Mouse (Mus musculus) spleen, adult 10 weeks (tissue): ENCODE measurements around the gene Zg16. TPM values are rescaled to one million over a fixed set of nuclear protein-coding genes. Genes with fewer than 3 reads are reported as not detected.

Source experiments
- polyA plus RNA-seq: library from polyadenylated mRNA; stranded (reverse); fragments of 350-450 nt; fragmentation: Illumina TruSeq; extraction: RNeasy Lipid Tissue Mini Kit (QIAGEN cat#74804); gene quantifications from one replicate; pipeline ENCODE4 v1.2.3, GENCODE M21; 2015; ENCODE audit warnings: low replicate concordance; ENCODE audit not compliant: insufficient read depth

Zg16 gene
- polyA plus RNA-seq, result 6.7 TPM

DNA sequence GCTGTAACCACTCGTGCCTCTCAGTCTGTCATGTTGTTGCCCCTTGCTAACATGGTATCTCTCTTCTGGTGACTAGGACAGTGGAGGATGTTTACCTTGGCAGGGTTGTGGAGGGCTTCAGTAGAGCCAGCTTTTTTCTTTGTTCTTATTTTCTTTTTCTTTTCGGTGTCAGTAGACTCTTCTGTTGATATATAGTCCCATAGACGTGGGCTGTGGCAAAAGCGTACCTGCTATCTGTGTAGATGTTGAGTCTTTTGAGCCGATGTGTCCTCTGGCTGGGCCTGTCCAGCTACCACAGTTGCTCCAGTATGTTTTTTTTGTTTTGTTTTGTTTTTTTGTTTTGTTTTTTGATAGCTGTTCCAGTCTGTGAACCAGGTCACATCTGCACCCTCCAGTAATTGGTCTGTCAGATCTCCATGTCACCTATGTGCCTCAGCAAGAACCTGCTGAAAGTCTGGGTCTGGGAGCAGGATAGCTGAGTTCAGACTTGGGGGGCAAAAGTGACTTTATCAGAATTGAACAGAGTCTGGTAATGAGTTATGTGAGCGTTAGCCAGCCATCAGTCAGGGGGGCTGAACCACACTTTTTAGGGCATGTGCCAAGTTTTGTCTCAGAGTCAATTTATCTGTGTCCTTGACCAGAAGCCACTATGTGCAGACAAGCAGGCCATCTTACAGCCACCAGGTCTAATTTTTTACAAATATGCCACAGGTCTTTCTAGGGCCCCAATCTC lies at the start of gene Zg16:
Gene Zg16 (minus strand): TSS at position 51 of the 733 bp plus-strand sequence.

DNA sequence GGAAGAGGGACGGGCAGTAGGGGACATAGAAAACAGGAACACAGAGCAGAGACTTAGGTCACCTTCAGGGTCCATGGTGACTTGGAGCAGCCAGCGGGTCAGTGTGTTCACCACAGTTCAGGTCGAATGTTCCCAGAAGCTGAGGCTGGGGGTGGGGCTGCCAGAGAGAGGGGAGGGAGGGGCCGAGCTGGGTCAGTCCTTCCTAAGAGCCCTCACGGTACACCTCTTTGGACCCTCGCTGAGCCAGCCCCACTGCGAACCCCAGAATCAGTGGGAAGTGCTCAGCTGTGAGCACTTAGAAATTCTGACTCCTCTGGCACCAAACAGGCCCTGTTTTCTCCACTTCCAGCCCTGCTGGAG lies 34.8 kb upstream of the Zg16 start, which contains the start of gene Qprt:
Gene Qprt (minus strand): TSS at position 316 of the 360 bp plus-strand sequence.

DNA sequence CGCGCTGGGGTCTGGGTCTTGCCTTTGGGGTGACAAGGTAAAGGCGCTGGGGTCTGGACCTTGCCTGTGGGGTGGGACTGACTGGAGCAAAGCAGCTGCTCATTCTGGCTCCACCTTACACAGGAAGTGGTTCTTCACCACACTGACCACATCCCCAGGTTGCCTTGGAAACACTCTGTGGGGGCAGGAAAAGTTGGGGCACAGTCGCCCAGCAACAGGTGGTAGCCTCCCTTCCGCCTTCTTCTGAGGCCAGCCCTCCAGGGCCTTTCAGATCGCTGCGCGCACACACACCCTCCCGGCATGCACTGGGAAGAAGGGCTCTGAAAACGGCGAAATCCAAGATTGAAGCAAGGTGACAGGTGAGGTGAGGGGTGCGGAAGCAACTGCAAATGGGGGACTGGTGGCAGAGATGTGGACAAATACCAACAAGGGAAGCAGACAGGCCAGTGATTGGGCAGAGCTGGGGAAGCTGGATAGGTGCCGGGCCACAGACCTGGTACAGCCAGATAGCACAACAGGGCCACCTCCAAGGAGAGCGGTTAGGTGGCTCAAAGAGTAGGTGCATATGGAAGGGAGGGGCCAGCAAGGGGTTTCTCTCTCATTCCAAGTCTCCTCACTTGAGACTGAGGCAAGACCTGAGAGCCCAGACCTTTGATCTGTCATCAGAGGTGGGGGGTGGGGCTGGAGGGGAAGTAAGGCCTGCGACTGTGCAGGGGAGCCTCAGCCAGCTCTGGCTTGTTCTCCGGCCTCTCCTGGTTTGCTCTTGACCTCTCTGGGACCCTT lies 4.2 kb upstream of the Zg16 start, which contains the start of gene AI467606:
Gene AI467606 (plus strand): TSS at position 246 of the 783 bp plus-strand sequence.

DNA sequence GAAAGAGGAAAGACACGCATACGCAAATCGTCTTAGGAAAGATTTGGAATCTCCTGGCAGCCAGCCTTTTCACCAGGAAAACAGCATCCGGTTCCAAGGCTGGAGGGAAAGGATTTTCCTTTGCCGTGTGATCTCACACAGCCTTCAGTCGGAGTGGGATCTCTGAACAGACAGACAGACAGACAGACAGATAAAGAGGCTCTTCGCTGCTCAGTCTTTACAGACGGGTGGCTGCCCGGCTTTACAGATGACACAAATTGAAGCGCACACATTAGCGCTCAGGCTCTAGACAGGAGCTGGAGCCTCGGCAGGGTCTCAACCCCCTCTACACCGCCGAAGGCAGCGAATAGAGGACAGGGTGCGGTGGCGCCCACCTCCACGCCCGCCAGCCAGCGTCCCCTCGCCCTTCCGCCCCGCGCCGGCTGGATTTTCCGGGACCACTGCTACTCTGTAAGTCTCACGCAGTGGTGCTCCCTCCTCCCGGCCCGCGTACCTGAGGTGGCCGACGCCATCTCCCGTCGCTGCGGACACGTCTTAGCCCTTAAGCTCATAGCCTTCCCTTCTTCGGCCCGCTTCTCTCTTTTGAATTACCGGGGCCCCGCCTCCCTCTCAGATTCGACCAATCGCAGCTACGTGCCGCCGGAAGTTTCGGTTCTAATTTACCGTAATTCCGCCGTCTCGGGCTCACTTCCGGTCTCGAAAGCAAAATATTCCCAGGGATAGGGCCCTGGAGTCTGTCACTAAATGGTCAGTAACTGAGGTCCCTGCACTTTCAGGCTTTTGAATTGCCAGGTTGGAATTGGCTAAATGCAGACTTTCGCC lies 45.1 kb downstream of the Zg16 start, which contains the start of gene Kif22:
Gene Kif22 (minus strand): TSS at position 621 of the 822 bp plus-strand sequence.

DNA sequence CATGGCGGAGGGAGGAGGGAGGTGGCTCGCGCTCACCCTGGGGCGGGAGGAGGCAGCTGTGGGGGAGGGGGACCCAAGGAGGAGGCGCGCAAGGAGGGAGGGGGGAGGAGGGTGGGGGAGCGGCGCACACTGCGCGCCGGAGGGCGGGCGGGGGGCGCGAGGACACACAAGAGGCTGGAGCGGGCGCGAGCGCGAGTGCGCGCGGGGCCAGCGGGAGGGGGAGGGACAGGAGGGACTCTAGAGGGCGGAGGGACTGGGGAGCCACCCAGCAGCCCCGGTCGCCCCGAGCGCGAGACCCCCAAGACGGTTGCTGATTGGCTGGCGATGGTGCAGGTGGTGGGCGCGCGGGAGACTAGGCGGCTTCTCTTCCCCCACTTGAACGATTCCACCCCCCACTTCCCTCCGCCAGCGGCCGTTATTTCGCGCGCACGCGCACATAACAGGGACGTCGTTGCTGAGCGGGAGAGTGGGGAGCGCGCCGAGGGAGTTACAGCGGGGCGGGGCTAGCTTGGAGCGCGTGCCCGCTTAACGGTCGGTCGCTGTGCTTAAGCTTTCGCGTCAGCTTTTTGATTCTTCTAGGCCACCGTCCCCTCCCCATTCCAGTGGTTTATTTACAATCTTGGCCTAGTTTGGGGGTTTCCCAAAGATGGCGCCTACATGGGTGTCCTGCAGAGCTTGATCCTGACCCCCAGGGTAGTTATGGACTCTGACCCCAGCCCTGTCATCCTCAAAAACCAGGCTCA lies 60.0 kb downstream of the Zg16 start, which contains the start of gene Maz:
Gene Maz (minus strand): TSS at position 54 of the 743 bp plus-strand sequence.

DNA sequence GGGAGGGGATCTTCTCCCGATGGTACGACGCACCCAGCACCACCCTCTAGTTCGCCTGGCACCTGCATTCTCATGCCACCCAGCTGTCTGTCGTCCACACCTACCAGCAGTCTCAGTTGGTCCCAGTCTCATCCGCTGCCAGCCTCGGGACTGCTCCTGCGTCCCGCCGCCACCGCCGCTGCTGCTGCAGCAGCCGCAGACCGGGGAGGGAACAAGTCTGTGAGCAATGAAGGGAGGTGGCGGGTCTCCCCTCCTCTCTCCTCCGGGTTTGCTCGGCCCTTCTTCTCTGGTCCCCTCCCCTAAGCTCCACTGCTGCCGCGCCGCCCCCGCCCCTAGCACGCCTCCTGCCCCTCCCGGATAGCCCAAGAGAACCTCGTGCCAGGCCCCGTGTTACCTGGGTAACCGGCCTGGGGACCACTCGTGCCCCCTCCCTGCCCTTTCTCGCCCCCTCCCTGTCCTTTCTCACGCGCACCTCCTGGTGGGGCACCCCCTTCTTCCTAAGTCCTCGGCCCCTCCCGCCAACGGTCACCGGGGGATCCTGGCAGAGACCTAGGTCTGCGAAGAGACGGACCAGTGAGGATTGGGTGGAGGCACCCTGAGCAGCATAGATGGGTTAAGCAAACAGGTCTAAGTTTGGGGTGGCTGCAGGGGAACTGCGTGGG lies 66.1 kb downstream of the Zg16 start, which contains the start of the genes Gm42742 and Prrt2:
Gene Gm42742 (minus strand): TSS at position 197 of the 662 bp plus-strand sequence.
Gene Prrt2 (minus strand): TSS at position 311 of the 662 bp plus-strand sequence.

DNA sequence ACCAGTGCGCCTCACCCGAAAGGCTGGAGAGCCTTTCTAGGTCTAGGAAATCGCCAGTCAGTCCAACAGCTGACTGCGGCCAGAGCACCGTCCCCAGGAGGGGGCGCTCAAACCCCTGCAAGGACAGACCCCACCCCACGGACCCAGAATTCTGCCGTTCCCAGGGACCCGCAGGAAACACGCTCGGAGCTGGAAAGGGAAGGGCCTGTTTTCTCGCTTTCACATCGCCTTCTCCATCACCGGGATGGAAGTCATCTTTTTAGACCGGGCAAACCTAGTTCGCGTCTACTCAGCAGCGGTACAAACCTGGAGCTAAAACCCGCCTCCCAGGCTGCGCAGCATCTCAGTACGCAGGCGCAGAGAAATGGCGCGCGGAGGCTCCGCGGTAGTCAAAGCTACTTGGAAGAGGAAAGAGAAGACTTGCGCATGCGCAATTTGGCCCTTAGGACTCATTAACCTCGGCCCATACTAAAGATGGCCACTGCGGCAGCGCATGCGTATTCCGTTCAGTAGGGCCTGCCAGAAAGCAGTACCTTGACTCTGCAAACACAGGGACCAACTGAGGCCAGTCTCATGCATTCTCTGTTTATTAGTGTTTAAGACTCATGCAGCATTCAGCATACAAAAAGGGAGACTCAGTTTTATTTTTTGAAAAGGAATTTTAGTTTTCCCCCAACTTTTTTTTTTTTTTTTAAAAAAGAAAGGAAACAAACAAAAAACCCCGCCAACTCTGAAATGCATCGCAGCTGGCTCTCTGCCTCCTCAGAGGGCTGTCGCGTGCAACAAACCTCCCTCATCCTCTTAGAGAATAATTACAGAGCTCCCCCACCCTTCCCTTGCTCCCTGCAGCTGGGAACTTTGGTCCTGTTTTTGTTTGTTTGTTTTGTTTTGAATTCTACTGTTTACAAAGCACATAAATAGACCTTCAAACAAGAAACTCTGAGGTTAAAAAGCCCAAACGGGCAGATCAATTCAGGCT lies 69.9 kb downstream of the Zg16 start, which contains the start of gene Pagr1a:
Gene Pagr1a (minus strand): TSS at position 382 of the 979 bp plus-strand sequence.

DNA sequence TGATC lies 70.8 kb downstream of the Zg16 start, which contains the start of gene Pagr1b:
Gene Pagr1b (minus strand): TSS at position 4 of the 5 bp plus-strand sequence.

DNA sequence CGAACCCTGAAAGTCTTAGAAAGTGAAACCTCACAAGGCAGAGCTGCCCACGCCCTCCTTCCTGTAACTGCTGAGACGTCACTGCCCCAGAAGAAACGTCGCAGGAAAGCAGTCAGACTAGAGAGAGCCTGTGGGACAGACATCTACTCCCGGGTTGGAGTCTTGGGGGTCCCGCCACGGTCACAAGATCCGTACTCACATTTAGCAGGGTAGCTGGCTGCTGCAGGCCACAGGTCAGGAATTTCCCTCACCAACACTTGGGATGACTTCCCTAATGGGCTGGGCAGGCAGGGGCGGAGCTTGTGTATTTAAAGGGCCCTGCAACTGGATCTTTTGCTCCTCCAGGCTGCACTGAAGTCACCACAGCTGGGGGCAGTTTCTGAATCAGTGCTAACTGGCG lies 72.8 kb downstream of the Zg16 start, which contains the start of gene Mvp:
Gene Mvp (minus strand): TSS at position 302 of the 400 bp plus-strand sequence.

Other genes starting within 250 kb of the Zg16 start
- gene Doc2a, start 239.9 kb downstream of the Zg16 start, polyA plus RNA-seq, result not detected
- 41.1 TPM for gene Hirip3, start 225.4 kb downstream of the Zg16 start, polyA plus RNA-seq
- gene Ino80e, start 225.0 kb downstream of the Zg16 start, polyA plus RNA-seq, result 30.1 TPM
- 37.0 TPM for gene Taok2, start 202.6 kb downstream of the Zg16 start, polyA plus RNA-seq
- gene Tmem219, start 164.4 kb downstream of the Zg16 start, polyA plus RNA-seq, result 47.9 TPM
- 13.7 TPM for gene Kctd13, start 158.4 kb downstream of the Zg16 start, polyA plus RNA-seq
- gene Asphd1, start 137.7 kb downstream of the Zg16 start, polyA plus RNA-seq, result not detected
- gene Sez6l2, start 136.8 kb downstream of the Zg16 start, polyA plus RNA-seq, result 2.6 TPM
- gene Cdipt, start 111.4 kb downstream of the Zg16 start, polyA plus RNA-seq, result 56.1 TPM
- 2.5 TPM for gene Cdiptos, start 111.2 kb downstream of the Zg16 start, polyA plus RNA-seq
- 13.5 TPM for gene Mvp, start 72.7 kb downstream of the Zg16 start, polyA plus RNA-seq
- gene Pagr1b, start 70.8 kb downstream of the Zg16 start, polyA plus RNA-seq, result not detected
- gene Pagr1a, start 70.0 kb downstream of the Zg16 start, polyA plus RNA-seq, result 13.5 TPM
- gene Gm42742, start 66.2 kb downstream of the Zg16 start, polyA plus RNA-seq, result 20.9 TPM
- 3.2 TPM for gene Prrt2, start 66.1 kb downstream of the Zg16 start, polyA plus RNA-seq
- gene Maz, start 60.3 kb downstream of the Zg16 start, polyA plus RNA-seq, result 111 TPM
- gene Kif22, start 44.9 kb downstream of the Zg16 start, polyA plus RNA-seq, result 10.6 TPM
- gene AI467606, start 4.0 kb upstream of the Zg16 start, polyA plus RNA-seq, result 81.1 TPM
- 4.2 TPM for gene Qprt, start 34.9 kb upstream of the Zg16 start, polyA plus RNA-seq
- 77.1 TPM for gene Spn, start 50.5 kb upstream of the Zg16 start, polyA plus RNA-seq
- 83.7 TPM for gene Cd2bp2, start 108.7 kb upstream of the Zg16 start, polyA plus RNA-seq
- gene Tbc1d10b, start 121.1 kb upstream of the Zg16 start, polyA plus RNA-seq, result 37.1 TPM
- 5.7 TPM for gene Mylpf, start 121.6 kb upstream of the Zg16 start, polyA plus RNA-seq
- gene Zfp553, start 145.7 kb upstream of the Zg16 start, polyA plus RNA-seq, result 9.4 TPM
- gene Sept1, start 145.8 kb upstream of the Zg16 start, polyA plus RNA-seq, result 234 TPM
- 6.0 TPM for gene Zfp771, start 156.9 kb upstream of the Zg16 start, polyA plus RNA-seq
- gene Dctpp1, start 173.4 kb upstream of the Zg16 start, polyA plus RNA-seq, result 8.7 TPM
- 26.2 TPM for gene Sephs2, start 186.7 kb upstream of the Zg16 start, polyA plus RNA-seq
- 108 TPM for gene Itgal, start 208.9 kb upstream of the Zg16 start, polyA plus RNA-seq